Mouse (Mus musculus): ENCODE measurements around the gene Coa4. TPM values are rescaled to one million over a fixed set of nuclear protein-coding genes. Genes with fewer than 3 reads are reported as not detected.
"Not testable (repeated sequence)": the region's sequence is repeated elsewhere in the genome, so short reads cannot be mapped to it uniquely, and the experiment has no call there.

Gene Coa4
- polyA plus RNA-seq, 1 experiment from 2014 or later: 17.6 TPM

GRCm38 (mm10) chr7:100539516-100539915 is 2.6 kb downstream of the Coa4 start:
- H3K4me3 ChIP-seq: no peak overlapping the region
- no peak overlapping the region for H3K9ac ChIP-seq
- H3K27me3 ChIP-seq: no peaks in the 10 kb centered on the region
- no peak overlapping the region for H3K4me2 ChIP-seq
- no peak overlapping the region for H3K27ac ChIP-seq
- H3K9me3 ChIP-seq: no peaks in the 10 kb centered on the region
- WGBS: 92% methylated on average over 9 of the region's 9 CpGs
- no peak for ATAC-seq (ENCODE audit: insufficient number of reproducible peaks, insufficient read depth, low FRiP score, low TSS enrichment, low read depth)
- peaks cover 10% of the 10 kb centered on the region for H3K4me1 ChIP-seq
- peaks cover 19% of the 10 kb centered on the region for H3K36me3 ChIP-seq

DNA sequence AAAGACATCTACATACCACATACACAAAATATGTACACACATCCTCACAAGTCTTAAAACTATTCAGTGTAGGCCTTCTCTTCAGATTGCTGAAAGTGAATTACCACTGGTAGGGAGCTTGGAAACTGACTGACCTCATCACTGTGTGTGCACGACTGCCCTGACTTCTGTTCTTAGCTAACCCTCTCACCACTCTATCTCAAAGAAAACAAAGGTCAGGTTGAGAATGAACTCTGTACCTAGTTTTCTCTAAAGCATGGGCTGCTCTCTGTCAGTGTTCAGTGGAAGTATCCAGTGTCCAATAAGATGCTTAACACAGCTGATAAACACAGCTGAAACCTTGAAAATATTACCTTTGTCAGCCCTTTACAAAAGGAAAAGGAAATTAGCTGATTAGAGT is 7.6 kb downstream of the Coa4 start:
- ATAC-seq (ENCODE audit: insufficient number of reproducible peaks, insufficient read depth, low FRiP score, low TSS enrichment, low read depth): no peak
- 61% methylated on average over 1 of the region's 1 CpGs for WGBS
- Histone ChIP-seq H3K27ac (no peak overlapping the region), H3K4me1 (0 out of 2 replicates have a peak, but pooled peaks cover 3% of the 10 kb centered on the region), H3K36me3 (peaks cover 34% of the 10 kb centered on the region), H3K4me2 (no peak overlapping the region), H3K9me3 (no peaks in the 10 kb centered on the region), H3K4me3 (no peak overlapping the region), H3K9ac (no peak overlapping the region), H3K27me3 (no peaks in the 10 kb centered on the region)

GRCm38 (mm10) chr7:100547631-100548030 is 10.8 kb downstream of the Coa4 start:
- peaks cover 38% of the 10 kb centered on the region for H3K36me3 ChIP-seq

DNA sequence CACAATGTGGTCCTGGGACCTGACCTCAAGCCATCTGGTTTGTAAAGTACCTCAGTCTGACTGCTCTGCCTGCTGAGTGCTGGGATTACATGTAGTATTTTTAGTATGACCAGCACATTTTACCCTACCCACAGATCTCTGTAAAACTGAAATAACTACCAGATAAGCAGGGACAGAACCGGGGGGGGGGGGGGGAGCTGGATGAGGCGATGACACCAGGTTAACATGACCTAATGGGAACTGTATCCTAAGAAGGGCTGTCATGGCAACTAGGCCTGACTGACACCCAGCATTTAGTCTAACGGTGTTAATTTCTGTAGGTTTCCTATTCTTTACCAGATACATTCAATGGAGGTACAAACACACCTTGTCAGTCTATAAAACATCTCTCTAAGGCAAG is 12.9 kb downstream of the Coa4 start:
- Histone ChIP-seq H3K4me3 (no peak overlapping the region), H3K4me1 (peaks cover 6% of the 10 kb centered on the region), H3K9me3 (no peaks in the 10 kb centered on the region), H3K27me3 (no peaks in the 10 kb centered on the region), H3K27ac (no peak overlapping the region), H3K9ac (no peak overlapping the region), H3K4me2 (no peak overlapping the region), H3K36me3 (peaks cover 38% of the 10 kb centered on the region)
- no peak for ATAC-seq (ENCODE audit: insufficient number of reproducible peaks, insufficient read depth, low FRiP score, low TSS enrichment, low read depth)
- WGBS: 88% methylated on average over 3 of the region's 3 CpGs

More at GRCm38 (mm10) chr7:100547631-100548030, 10.8 kb downstream of the Coa4 start:
- H3K4me2 ChIP-seq: no peak overlapping the region
- no peak for ATAC-seq (ENCODE audit: insufficient number of reproducible peaks, insufficient read depth, low FRiP score, low TSS enrichment, low read depth)
- no peaks in the 10 kb centered on the region for H3K9me3 ChIP-seq
- H3K27me3 ChIP-seq: no peaks in the 10 kb centered on the region
- no peak overlapping the region for H3K9ac ChIP-seq
- WGBS: 77% methylated on average over 4 of the region's 4 CpGs
- no peak overlapping the region for H3K4me3 ChIP-seq
- H3K27ac ChIP-seq: no peak overlapping the region
- H3K4me1 ChIP-seq: 0 out of 2 replicates have a peak, but pooled peaks cover 3% of the 10 kb centered on the region

GRCm38 (mm10) chr7:100550338-100551007 is 13.6 kb downstream of the Coa4 start:
- peaks cover 11% of the 10 kb centered on the region for H3K4me1 ChIP-seq
- WGBS: 57% methylated on average over 5 of the region's 5 CpGs

DNA sequence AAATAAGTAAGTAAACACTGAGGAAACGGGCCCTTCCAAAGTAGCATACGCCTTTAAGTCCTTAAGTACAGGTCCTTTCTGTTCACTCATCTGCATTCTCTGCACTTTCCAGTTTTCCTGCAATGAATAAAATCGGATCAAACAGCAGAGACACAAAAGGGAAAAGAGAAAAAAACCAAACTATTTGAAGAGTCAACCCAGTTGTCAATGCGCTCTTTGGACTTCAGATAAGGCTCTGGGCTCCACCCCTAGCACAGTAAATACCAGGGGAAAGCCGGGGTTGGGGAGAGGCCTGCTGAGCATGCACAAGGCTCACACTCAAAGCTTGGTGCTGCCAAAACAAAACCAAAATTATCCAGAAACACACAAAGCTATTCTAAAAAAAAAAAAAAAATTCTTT is 18.1 kb downstream of the Coa4 start:
- peak overlapping the region; percentile 89 for H3K27ac ChIP-seq
- no peak overlapping the region for H3K4me2 ChIP-seq
- 64% methylated on average over 5 of the region's 5 CpGs for WGBS
- no peaks in the 10 kb centered on the region for H3K9me3 ChIP-seq
- H3K27me3 ChIP-seq: no peaks in the 10 kb centered on the region
- H3K4me3 ChIP-seq: no peak overlapping the region
- peaks cover 18% of the 10 kb centered on the region; the same call in 1 of the 2 replicates for H3K36me3 ChIP-seq
- H3K9ac ChIP-seq: no peak overlapping the region
- no peak for ATAC-seq (ENCODE audit: insufficient number of reproducible peaks, insufficient read depth, low FRiP score, low TSS enrichment, low read depth)
- peaks cover 11% of the 10 kb centered on the region for H3K4me1 ChIP-seq

More at GRCm38 (mm10) chr7:100550338-100551007, 13.6 kb downstream of the Coa4 start:
- H3K27me3 ChIP-seq: no peaks in the 10 kb centered on the region
- H3K4me3 ChIP-seq: no peak overlapping the region
- ATAC-seq (ENCODE audit: insufficient number of reproducible peaks, insufficient read depth, low FRiP score, low TSS enrichment, low read depth): no peak
- no peak overlapping the region for H3K27ac ChIP-seq
- peaks cover 38% of the 10 kb centered on the region for H3K36me3 ChIP-seq
- no peaks in the 10 kb centered on the region for H3K9me3 ChIP-seq
- no peak overlapping the region for H3K4me2 ChIP-seq
- no peak overlapping the region for H3K9ac ChIP-seq

- WGBS: 19% methylated on average over 13 of the region's 13 CpGs
- Histone ChIP-seq H3K9ac (peak overlapping the region; percentile 44), H3K4me3 (no peak overlapping the region), H3K27ac (peak overlapping the region; percentile 89), H3K27me3 (no peaks in the 10 kb centered on the region), H3K36me3 (peaks cover 18% of the 10 kb centered on the region; the same call in 1 of the 2 replicates), H3K9me3 (no peaks in the 10 kb centered on the region), H3K4me2 (peak overlapping the region; percentile 40), H3K4me1 (peaks cover 11% of the 10 kb centered on the region)
- 0 out of 2 replicates have a peak, but pooled peaks have one; percentile 43 for ATAC-seq (ENCODE audit: insufficient number of reproducible peaks, insufficient read depth, low FRiP score, low TSS enrichment, low read depth)
These were observed 18.6 kb downstream of the Coa4 start for GRCm38 (mm10) chr7:100555431-100555951.

- ATAC-seq (ENCODE audit: insufficient number of reproducible peaks, insufficient read depth, low FRiP score, low TSS enrichment, low read depth): no peak
- 91% methylated on average over 5 of the region's 5 CpGs for WGBS
- no peak overlapping the region for H3K27ac ChIP-seq
- peaks cover 11% of the 10 kb centered on the region for H3K4me1 ChIP-seq
- peaks cover 5% of the 10 kb centered on the region; the same call in 1 of the 2 replicates for H3K36me3 ChIP-seq
- H3K9me3 ChIP-seq: no peaks in the 10 kb centered on the region
- no peak overlapping the region for H3K4me2 ChIP-seq
- no peaks in the 10 kb centered on the region for H3K27me3 ChIP-seq
- no peak overlapping the region for H3K9ac ChIP-seq
- no peak overlapping the region for H3K4me3 ChIP-seq
These were observed 20.4 kb downstream of the Coa4 start for GRCm38 (mm10) chr7:100557241-100557640.

DNA sequence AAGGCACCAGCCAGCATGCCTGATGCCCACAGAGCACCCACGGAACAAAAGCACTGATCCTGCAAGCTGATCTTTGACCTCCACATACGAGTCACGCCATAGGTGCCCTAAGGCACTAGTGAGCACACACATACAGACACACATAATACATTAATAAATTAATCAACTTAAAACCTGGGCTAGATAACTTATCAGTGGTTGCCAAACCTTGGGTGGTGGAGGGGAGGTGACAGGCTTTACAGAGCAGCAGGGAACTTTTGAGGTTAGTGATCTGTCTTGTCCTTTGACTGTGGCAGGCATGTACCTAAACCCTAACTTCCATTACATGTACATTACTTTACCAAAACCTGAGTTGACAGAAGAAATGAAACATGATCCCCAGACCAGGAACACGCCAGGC is 22.5 kb downstream of the Coa4 start:
- Histone ChIP-seq H3K27ac (no peak overlapping the region), H3K9me3 (no peaks in the 10 kb centered on the region), H3K4me2 (no peak overlapping the region), H3K4me1 (peaks cover 11% of the 10 kb centered on the region), H3K9ac (no peak overlapping the region), H3K4me3 (no peak overlapping the region), H3K36me3 (0 out of 2 replicates have a peak, but pooled peaks cover 2% of the 10 kb centered on the region), H3K27me3 (no peaks in the 10 kb centered on the region)
- WGBS: 77% methylated on average over 4 of the region's 4 CpGs
- no peak for ATAC-seq (ENCODE audit: insufficient number of reproducible peaks, insufficient read depth, low FRiP score, low TSS enrichment, low read depth)

GRCm38 (mm10) chr7:100561861-100562587 is 25.2 kb downstream of the Coa4 start:
- Histone ChIP-seq H3K9me3 (no peaks in the 10 kb centered on the region), H3K36me3 (peaks cover 10% of the 10 kb centered on the region; the same call in 1 of the 2 replicates), H3K4me3 (no peak overlapping the region), H3K27me3 (no peaks in the 10 kb centered on the region), H3K27ac (peak overlapping the region; percentile 14), H3K4me2 (no peak overlapping the region), H3K9ac (no peak overlapping the region), H3K4me1 (no peaks in the 10 kb centered on the region; the same call in 1 of the 2 replicates)
- 63% methylated on average over 11 of the region's 11 CpGs for WGBS
- ATAC-seq (ENCODE audit: insufficient number of reproducible peaks, insufficient read depth, low FRiP score, low TSS enrichment, low read depth): no peak

GRCm38 (mm10) chr7:100567238-100567637 is 30.4 kb downstream of the Coa4 start:
- not testable (repeated sequence) for H3K9ac ChIP-seq; H3K27ac ChIP-seq; H3K4me1 ChIP-seq; ATAC-seq (ENCODE audit: insufficient number of reproducible peaks, insufficient read depth, low FRiP score, low TSS enrichment, low read depth); H3K4me3 ChIP-seq; H3K27me3 ChIP-seq; H3K9me3 ChIP-seq; H3K4me2 ChIP-seq
- peaks cover 29% of the 10 kb centered on the region for H3K36me3 ChIP-seq
- 73% methylated on average over 5 of the region's 5 CpGs for WGBS

Data from embryonic facial prominence, embryonic 13.5 days (tissue).